Mouse (Mus musculus) frontal cortex, adult (tissue): ENCODE measurements around the gene Tns4.

ENCODE experiments used
- ATAC-seq: cut with Nextera tagmentation; 2 replicates; pipeline ENCODE4 v1.9.2; 2017; ENCODE audit warnings: mild to moderate bottlenecking, moderate library complexity, mixed read lengths; ENCODE audit not compliant: low TSS enrichment

The Tns4 gene

GRCm38 (mm10) chr11:99089077-99089601 is at the start of gene Tns4:
Gene Tns4, minus strand, starts transcription at chr11:99089306.
- peak; percentile 13; the same call in 1 of the 2 replicates for ATAC-seq

- no peak for ATAC-seq
Measured at GRCm38 (mm10) chr11:99137385-99137784, 48.3 kb upstream of the Tns4 start.

- ATAC-seq = no peak
Measured at GRCm38 (mm10) chr11:99136961-99137360, 47.9 kb upstream of the Tns4 start.

- ATAC-seq = no peak
Measured at GRCm38 (mm10) chr11:99136361-99136760, 47.3 kb upstream of the Tns4 start.

GRCm38 (mm10) chr11:99135047-99135440 is 45.9 kb upstream of the Tns4 start:
- ATAC-seq = no peak

- no peak for ATAC-seq
Measured at GRCm38 (mm10) chr11:99134266-99135046, 45.4 kb upstream of the Tns4 start.

- ATAC-seq = no peak
Measured at GRCm38 (mm10) chr11:99133285-99133897, 44.3 kb upstream of the Tns4 start.

GRCm38 (mm10) chr11:99132091-99132730 is 43.1 kb upstream of the Tns4 start:
- ATAC-seq = no peak

GRCm38 (mm10) chr11:99131463-99131840 is 42.3 kb upstream of the Tns4 start:
- ATAC-seq = no peak

- no peak for ATAC-seq
Measured at GRCm38 (mm10) chr11:99130736-99131462, 41.8 kb upstream of the Tns4 start.

- ATAC-seq = no peak
Measured at GRCm38 (mm10) chr11:99129287-99129686, 40.2 kb upstream of the Tns4 start.

GRCm38 (mm10) chr11:99127785-99128682 is 38.9 kb upstream of the Tns4 start:
- no peak for ATAC-seq

- peak; percentile 68; the same call in 1 of the 2 replicates for ATAC-seq
Measured at GRCm38 (mm10) chr11:99126482-99127253, 37.6 kb upstream of the Tns4 start.

- ATAC-seq = no peak
Measured at GRCm38 (mm10) chr11:99124635-99125029, 35.5 kb upstream of the Tns4 start.

GRCm38 (mm10) chr11:99123977-99124634 is 35.0 kb upstream of the Tns4 start:
- ATAC-seq = no peak

- ATAC-seq = no peak; the same call in 1 of the 2 replicates
Measured at GRCm38 (mm10) chr11:99122703-99123102, 33.6 kb upstream of the Tns4 start.

GRCm38 (mm10) chr11:99121218-99121631 is 32.1 kb upstream of the Tns4 start:
- peak; percentile 70 for ATAC-seq

- ATAC-seq = no peak
Measured at GRCm38 (mm10) chr11:99120524-99121217, 31.6 kb upstream of the Tns4 start.

GRCm38 (mm10) chr11:99118963-99119362 is 29.9 kb upstream of the Tns4 start:
- no peak for ATAC-seq
